Mouse (Mus musculus): ENCODE results near the gene Mars. TPM values are rescaled to one million over a fixed set of nuclear protein-coding genes. Genes with fewer than 3 reads are reported as not detected.

Mars gene
- polyA plus RNA-seq, 1 experiment from 2014 or later: 249 TPM

GRCm38 (mm10) chr10:127327461-127328145 lies 16.0 kb upstream of the Mars start:
- Histone ChIP-seq H3K4me1 (replicated peaks; ENCODE audit: control insufficient read depth, insufficient read depth, low read length) (peaks cover 37% of the 10 kb centered on the region), H3K27ac (ENCODE audit: low read depth, low read length) (no peak overlapping the region), H3K9ac (ENCODE audit: low read depth, low read length) (no peak overlapping the region), H3K9me3 (ENCODE audit: control insufficient read depth, low read length) (no peaks in the 10 kb centered on the region), H3K36me3 (ENCODE audit: control insufficient read depth, insufficient read depth, low read length) (peaks cover 3% of the 10 kb centered on the region; the same call in 1 of the 2 replicates), H3K4me2 (peak overlapping the region; percentile 97), H3K27me3 (replicated peaks; ENCODE audit: control insufficient read depth, insufficient read depth, low read length) (peaks cover 29% of the 10 kb centered on the region), H3K4me3 (ENCODE audit: low read depth, low read length) (peak overlapping the region; percentile 70)
- DNase-seq (ENCODE audit: low spot score) (no peak), ATAC-seq (replicated peaks; ENCODE audit: low FRiP score) (no peak)
- WGBS: 68% methylated on average over 18 of the region's 18 CpGs

- 8% methylated on average over 29 of the region's 29 CpGs for WGBS
- peak overlapping the region; percentile 70 for H3K4me3 ChIP-seq (ENCODE audit: low read depth, low read length)
- no peaks in the 10 kb centered on the region for H3K9me3 ChIP-seq (ENCODE audit: control insufficient read depth, low read length)
- H3K36me3 ChIP-seq (ENCODE audit: control insufficient read depth, insufficient read depth, low read length): peaks cover 3% of the 10 kb centered on the region; the same call in 1 of the 2 replicates
- ATAC-seq (replicated peaks; ENCODE audit: low FRiP score) (no peak), DNase-seq (ENCODE audit: low spot score) (no peak)
- no peak overlapping the region for H3K27ac ChIP-seq (ENCODE audit: low read depth, low read length)
- peaks cover 29% of the 10 kb centered on the region for H3K27me3 ChIP-seq (replicated peaks; ENCODE audit: control insufficient read depth, insufficient read depth, low read length)
- H3K4me2 ChIP-seq: peak overlapping the region; percentile 97
- H3K4me1 ChIP-seq (replicated peaks; ENCODE audit: control insufficient read depth, insufficient read depth, low read length): peaks cover 37% of the 10 kb centered on the region
- peak overlapping the region; percentile 85 for H3K9ac ChIP-seq (ENCODE audit: low read depth, low read length)
These were observed 15.2 kb upstream of the Mars start for GRCm38 (mm10) chr10:127326828-127327227.

- DNase-seq (ENCODE audit: low spot score) (peak; percentile 68), ATAC-seq (replicated peaks; ENCODE audit: low FRiP score) (peak; percentile 60)
- Histone ChIP-seq H3K4me3 (ENCODE audit: low read depth, low read length) (peak overlapping the region; percentile 70), H3K4me1 (replicated peaks; ENCODE audit: control insufficient read depth, insufficient read depth, low read length) (peaks cover 37% of the 10 kb centered on the region), H3K27ac (ENCODE audit: low read depth, low read length) (peak overlapping the region; percentile 60), H3K4me2 (peak overlapping the region; percentile 97), H3K36me3 (ENCODE audit: control insufficient read depth, insufficient read depth, low read length) (peaks cover 3% of the 10 kb centered on the region; the same call in 1 of the 2 replicates), H3K9me3 (ENCODE audit: control insufficient read depth, low read length) (no peaks in the 10 kb centered on the region), H3K9ac (ENCODE audit: low read depth, low read length) (peak overlapping the region; percentile 85), H3K27me3 (replicated peaks; ENCODE audit: control insufficient read depth, insufficient read depth, low read length) (peaks cover 26% of the 10 kb centered on the region)
- under 1% methylated on average over 54 of the region's 54 CpGs for WGBS
These were observed 14.6 kb upstream of the Mars start for GRCm38 (mm10) chr10:127326017-127326801.

GRCm38 (mm10) chr10:127325454-127326016 lies 13.9 kb upstream of the Mars start:
- no peaks in the 10 kb centered on the region for H3K9me3 ChIP-seq (ENCODE audit: control insufficient read depth, low read length)
- DNase-seq (ENCODE audit: low spot score) (no peak), ATAC-seq (replicated peaks; ENCODE audit: low FRiP score) (peak; percentile 8; the same call in 1 of the 2 replicates)
- WGBS: 24% methylated on average over 14 of the region's 14 CpGs
- peaks cover 3% of the 10 kb centered on the region; the same call in 1 of the 2 replicates for H3K36me3 ChIP-seq (ENCODE audit: control insufficient read depth, insufficient read depth, low read length)
- peak overlapping the region; percentile 70 for H3K4me3 ChIP-seq (ENCODE audit: low read depth, low read length)
- peak overlapping the region; percentile 60 for H3K27ac ChIP-seq (ENCODE audit: low read depth, low read length)
- peaks cover 37% of the 10 kb centered on the region for H3K4me1 ChIP-seq (replicated peaks; ENCODE audit: control insufficient read depth, insufficient read depth, low read length)
- peaks cover 26% of the 10 kb centered on the region for H3K27me3 ChIP-seq (replicated peaks; ENCODE audit: control insufficient read depth, insufficient read depth, low read length)
- H3K4me2 ChIP-seq: peak overlapping the region; percentile 97
- peak overlapping the region; percentile 85 for H3K9ac ChIP-seq (ENCODE audit: low read depth, low read length)

- no peak overlapping the region for H3K9ac ChIP-seq (ENCODE audit: low read depth, low read length)
- H3K4me3 ChIP-seq (ENCODE audit: low read depth, low read length): 0 out of 2 replicates have a peak overlapping the region, but pooled peaks have one; percentile 11
- peaks cover 34% of the 10 kb centered on the region for H3K4me1 ChIP-seq (replicated peaks; ENCODE audit: control insufficient read depth, insufficient read depth, low read length)
- ATAC-seq (replicated peaks; ENCODE audit: low FRiP score) (peak; percentile 73), DNase-seq (ENCODE audit: low spot score) (peak; percentile 60)
- H3K27me3 ChIP-seq (replicated peaks; ENCODE audit: control insufficient read depth, insufficient read depth, low read length): peaks cover 26% of the 10 kb centered on the region
- H3K4me2 ChIP-seq: peak overlapping the region; percentile 46
- no peak overlapping the region for H3K27ac ChIP-seq (ENCODE audit: low read depth, low read length)
- H3K36me3 ChIP-seq (ENCODE audit: control insufficient read depth, insufficient read depth, low read length): peaks cover 3% of the 10 kb centered on the region; the same call in 1 of the 2 replicates
- no peaks in the 10 kb centered on the region for H3K9me3 ChIP-seq (ENCODE audit: control insufficient read depth, low read length)
- 7% methylated on average over 7 of the region's 7 CpGs for WGBS
These were observed 12.9 kb upstream of the Mars start for GRCm38 (mm10) chr10:127324495-127324894.

GRCm38 (mm10) chr10:127323131-127323855 lies 11.7 kb upstream of the Mars start:
- Histone ChIP-seq H3K4me1 (replicated peaks; ENCODE audit: control insufficient read depth, insufficient read depth, low read length) (peaks cover 34% of the 10 kb centered on the region), H3K36me3 (ENCODE audit: control insufficient read depth, insufficient read depth, low read length) (no peaks in the 10 kb centered on the region), H3K27ac (ENCODE audit: low read depth, low read length) (no peak overlapping the region), H3K4me3 (ENCODE audit: low read depth, low read length) (peak overlapping the region; percentile 26), H3K9me3 (ENCODE audit: control insufficient read depth, low read length) (no peaks in the 10 kb centered on the region), H3K4me2 (peak overlapping the region; percentile 54), H3K9ac (ENCODE audit: low read depth, low read length) (peak overlapping the region; percentile 43; the same call in 1 of the 2 replicates), H3K27me3 (replicated peaks; ENCODE audit: control insufficient read depth, insufficient read depth, low read length) (peaks cover 23% of the 10 kb centered on the region)
- 37% methylated on average over 17 of the region's 17 CpGs for WGBS
- no peak for DNase-seq (ENCODE audit: low spot score)
- no peak for ATAC-seq (replicated peaks; ENCODE audit: low FRiP score)

- Histone ChIP-seq H3K4me3 (ENCODE audit: low read depth, low read length) (no peak overlapping the region), H3K9me3 (ENCODE audit: control insufficient read depth, low read length) (no peaks in the 10 kb centered on the region), H3K27me3 (replicated peaks; ENCODE audit: control insufficient read depth, insufficient read depth, low read length) (peaks cover 20% of the 10 kb centered on the region), H3K36me3 (ENCODE audit: control insufficient read depth, insufficient read depth, low read length) (no peaks in the 10 kb centered on the region), H3K4me1 (replicated peaks; ENCODE audit: control insufficient read depth, insufficient read depth, low read length) (peaks cover 34% of the 10 kb centered on the region), H3K9ac (ENCODE audit: low read depth, low read length) (no peak overlapping the region), H3K27ac (ENCODE audit: low read depth, low read length) (no peak overlapping the region), H3K4me2 (peak overlapping the region; percentile 54)
- 67% methylated on average over 4 of the region's 4 CpGs for WGBS
- no peak for ATAC-seq (replicated peaks; ENCODE audit: low FRiP score)
- no peak for DNase-seq (ENCODE audit: low spot score)
These were observed 11.1 kb upstream of the Mars start for GRCm38 (mm10) chr10:127322669-127323068.

- no peak overlapping the region for H3K4me3 ChIP-seq (ENCODE audit: low read depth, low read length)
- H3K36me3 ChIP-seq (ENCODE audit: control insufficient read depth, insufficient read depth, low read length): no peaks in the 10 kb centered on the region
- H3K27me3 ChIP-seq (replicated peaks; ENCODE audit: control insufficient read depth, insufficient read depth, low read length): peaks cover 15% of the 10 kb centered on the region
- no peaks in the 10 kb centered on the region for H3K9me3 ChIP-seq (ENCODE audit: control insufficient read depth, low read length)
- H3K4me1 ChIP-seq (replicated peaks; ENCODE audit: control insufficient read depth, insufficient read depth, low read length): peaks cover 37% of the 10 kb centered on the region
- no peak for ATAC-seq (replicated peaks; ENCODE audit: low FRiP score)
- DNase-seq (ENCODE audit: low spot score): no peak
- H3K27ac ChIP-seq (ENCODE audit: low read depth, low read length): no peak overlapping the region
- WGBS: 69% methylated on average over 13 of the region's 13 CpGs
- no peak overlapping the region for H3K9ac ChIP-seq (ENCODE audit: low read depth, low read length)
- no peak overlapping the region for H3K4me2 ChIP-seq
These were observed 10.6 kb upstream of the Mars start for GRCm38 (mm10) chr10:127322178-127322577.
